Mouse (Mus musculus) stomach, adult 2 months (tissue): ENCODE measurements around the gene Hsdl1. TPM values are rescaled to one million over a fixed set of nuclear protein-coding genes. Genes with fewer than 3 reads are reported as not detected.

Source experiments
- polyA plus RNA-seq: library from polyadenylated mRNA; depleted of rRNA; stranded (reverse); fragments of >200 nt; gene quantifications from 2 replicates; pipeline ENCODE4 v1.2.3, GENCODE M21; 2012; rRNA removed

The Hsdl1 gene
- 10.3 and 12.2 TPM in 2 replicates for polyA plus RNA-seq

DNA sequence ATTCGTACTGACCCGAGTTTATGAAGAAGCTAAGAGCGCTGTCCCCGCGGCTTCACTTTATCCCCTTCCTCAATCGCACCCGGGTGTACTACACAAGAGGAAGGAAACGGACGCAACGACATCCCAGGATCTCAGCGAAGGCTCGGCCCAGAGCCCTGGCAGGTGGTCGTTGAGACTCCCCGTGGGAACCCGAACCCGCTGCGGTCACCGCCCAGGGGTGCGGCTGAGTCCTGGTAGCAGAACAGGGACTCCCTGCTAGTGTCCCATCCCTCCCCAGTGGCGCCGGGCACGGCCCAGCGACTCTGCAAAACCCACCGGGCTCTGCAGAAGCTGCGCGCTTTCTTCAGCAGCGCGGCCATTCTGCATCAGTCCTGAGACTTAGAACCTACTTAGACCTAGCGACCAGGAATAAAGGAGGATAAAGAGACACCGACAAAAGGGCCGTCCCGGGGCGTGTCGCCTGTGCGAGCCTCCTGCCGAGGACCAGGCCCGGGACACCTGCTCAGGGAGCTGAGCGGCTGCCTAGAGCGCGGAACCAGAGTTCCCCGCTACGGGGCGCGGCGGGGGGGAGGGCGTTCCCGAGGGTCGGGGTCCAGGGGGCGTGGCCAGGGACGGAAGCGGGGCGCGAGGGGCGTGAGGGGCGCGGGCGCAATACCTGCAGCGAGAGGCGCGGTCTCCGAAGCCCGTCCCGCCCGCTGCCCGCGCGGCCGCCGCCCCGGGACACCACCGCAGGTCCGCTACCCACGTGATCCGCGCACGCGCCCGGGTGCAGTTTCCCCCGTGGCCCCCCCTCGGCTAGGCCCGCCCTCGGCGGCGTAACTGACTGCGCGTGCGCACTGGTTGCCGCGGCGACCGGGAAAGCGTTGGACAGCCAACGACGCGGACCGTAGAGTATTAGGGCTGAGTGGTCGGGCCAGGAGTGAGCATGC is at the start of gene Hsdl1, which contains the start of gene Dnaaf1:
TSS of gene Hsdl1 (minus strand) at position 747 of the 929 bp plus-strand sequence.
TSS of gene Dnaaf1 (plus strand) at position 799 of the 929 bp plus-strand sequence.

GRCm38 (mm10) chr8:119612471-119612870 is 37.5 kb upstream of the Hsdl1 start, which contains the start of gene Adad2:
TSS of gene Adad2 (plus strand) at chr8:119612747.

DNA sequence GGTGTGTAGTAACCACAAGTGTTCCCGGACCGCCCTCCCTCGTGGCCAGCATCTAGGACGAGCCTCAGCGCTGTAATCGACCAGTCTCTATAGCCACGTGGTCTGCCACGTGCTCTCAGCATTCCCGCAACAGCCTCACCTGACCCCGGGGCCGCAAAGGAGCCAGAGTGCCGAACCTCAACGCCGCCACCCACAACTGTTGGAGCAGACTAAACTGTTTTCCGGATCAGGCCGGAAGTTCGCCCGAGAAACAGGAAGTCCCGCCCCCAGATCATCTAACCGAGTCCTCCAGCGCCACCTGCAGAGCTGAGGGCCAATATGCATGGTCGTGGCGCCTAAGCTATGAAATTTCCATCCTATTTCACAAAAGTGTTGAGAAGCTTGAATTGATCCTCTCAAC is 30.0 kb upstream of the Hsdl1 start, which contains the start of gene Taf1c:
TSS of gene Taf1c (minus strand) at position 227 of the 400 bp plus-strand sequence.

DNA sequence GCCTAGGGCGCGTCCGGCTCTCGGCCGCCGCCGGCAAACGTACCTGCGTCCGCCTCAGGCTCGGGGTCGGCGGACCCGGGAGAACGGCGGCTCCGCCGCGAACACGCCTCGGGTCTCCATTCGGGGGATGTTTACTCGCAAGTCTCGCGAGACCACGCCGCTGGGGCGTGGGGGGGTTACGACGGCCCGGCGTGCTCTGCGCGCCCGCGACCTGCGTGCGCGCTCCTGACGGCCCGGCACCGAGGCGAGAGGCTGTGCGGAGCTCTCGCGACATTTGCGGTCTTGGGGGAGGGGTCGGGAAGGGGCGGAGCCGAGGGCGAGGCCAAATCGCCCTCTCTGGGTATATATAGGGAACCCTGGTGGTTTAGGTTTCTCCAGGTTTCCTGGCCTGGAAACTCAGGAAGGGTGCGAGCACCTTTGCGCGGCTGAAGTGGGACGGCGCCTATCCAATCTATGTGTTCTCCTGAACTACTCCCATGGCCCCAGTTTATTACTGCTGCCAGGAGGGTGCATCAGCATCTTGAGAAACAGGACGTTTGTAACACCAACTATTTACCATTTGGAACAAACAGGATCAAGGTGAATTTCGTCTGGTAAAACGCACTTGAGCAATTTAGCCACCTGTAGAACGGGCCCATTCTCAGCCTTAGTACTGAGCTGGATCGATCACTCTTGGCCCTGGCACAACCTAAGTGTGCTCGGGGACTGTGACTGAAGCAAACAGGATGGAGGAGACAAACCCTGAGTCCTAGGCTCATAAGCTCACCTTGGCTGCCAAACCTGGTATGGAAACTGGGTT is 16.2 kb downstream of the Hsdl1 start, which contains the start of gene Mbtps1:
TSS of gene Mbtps1 (minus strand) at position 133 of the 799 bp plus-strand sequence.

Other genes starting within 250 kb of the Hsdl1 start
- gene Hsbp1, start 230.7 kb downstream of the Hsdl1 start, polyA plus RNA-seq = 14.9 and 16.1 TPM in 2 replicates
- 29.8 and 46.8 TPM in 2 replicates for gene Mlycd, start 180.3 kb downstream of the Hsdl1 start, polyA plus RNA-seq
- 44.6 and 57.7 TPM in 2 replicates for gene Osgin1, start 141.1 kb downstream of the Hsdl1 start, polyA plus RNA-seq
- 0.55 and 0.78 TPM in 2 replicates for gene Necab2, start 128.5 kb downstream of the Hsdl1 start, polyA plus RNA-seq
- 0.02 TPM in 1 of 2 replicates, not detected in the other for gene Slc38a8, start 73.5 kb downstream of the Hsdl1 start, polyA plus RNA-seq
- 28.2 and 30.5 TPM in 2 replicates for gene Mbtps1, start 16.4 kb downstream of the Hsdl1 start, polyA plus RNA-seq
- 0.16 and 0.30 TPM in 2 replicates for gene Dnaaf1, start 52 bp upstream of the Hsdl1 start, polyA plus RNA-seq
- gene Taf1c, start 30.0 kb upstream of the Hsdl1 start, polyA plus RNA-seq = 13.6 and 15.8 TPM in 2 replicates
- gene Adad2, start 37.6 kb upstream of the Hsdl1 start, polyA plus RNA-seq = 0.03 and 0.12 TPM in 2 replicates
- gene Kcng4, start 60.5 kb upstream of the Hsdl1 start, polyA plus RNA-seq = 1.7 and 2.3 TPM in 2 replicates
- 36.3 and 54.8 TPM in 2 replicates for gene Wfdc1, start 91.2 kb upstream of the Hsdl1 start, polyA plus RNA-seq
- 2.4 and 2.6 TPM in 2 replicates for gene Atp2c2, start 124.8 kb upstream of the Hsdl1 start, polyA plus RNA-seq
- gene Tldc1, start 203.2 kb upstream of the Hsdl1 start, polyA plus RNA-seq = 4.3 and 4.9 TPM in 2 replicates